Comparison of ENCODE assay signal across 8 mouse cellular contexts in the genomic region with DNA sequence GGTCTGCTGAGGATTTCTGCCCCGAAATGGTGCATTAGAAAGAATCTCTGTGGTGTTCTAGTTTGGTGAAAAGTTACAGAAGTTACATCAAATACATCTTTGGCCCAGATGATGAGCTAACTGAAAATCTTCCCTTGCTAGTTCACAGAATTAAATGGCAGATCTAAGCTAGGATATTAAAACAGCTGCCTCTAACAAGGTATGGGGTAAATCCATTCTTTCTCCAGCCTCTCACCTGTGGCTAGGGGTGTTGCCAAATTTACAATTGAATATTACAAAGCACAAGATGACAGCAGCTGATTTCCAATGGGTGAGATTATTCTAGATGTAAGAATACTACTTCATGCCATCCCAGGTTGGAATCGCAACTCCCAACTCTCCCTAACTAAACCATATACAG. TPM values are rescaled to one million over a fixed set of nuclear protein-coding genes. Genes with fewer than 3 reads are reported as not detected.
A peak's percentile ranks its signal among the peaks of the same experiment; 100 is the strongest.
DNase-seq lines count a peak whose midpoint lies in the region; ATAC-seq and TF ChIP-seq lines count a peak whose summit lies in the region.

A gene (plus strand): TSS at position 301 of the 400 bp plus-strand sequence.

- peak within 1 kb of the TSS; percentile 85 for H3K4me2 ChIP-seq in forebrain, embryonic 13.5 days
- H3K4me2 ChIP-seq in hindbrain, embryonic 11.5 days (replicated peaks; ENCODE audit: low read depth, low read length): peak within 1 kb of the TSS; percentile 66
- H3K4me2 ChIP-seq in liver, embryonic 13.5 days: peak within 1 kb of the TSS; percentile 86
- H3K4me2 ChIP-seq in stomach, postnatal 0 days (replicated peaks; ENCODE audit: low read depth): peak within 1 kb of the TSS; percentile 83

- H3K4me3 ChIP-seq in cerebellum, adult 2 months (replicated peaks; ENCODE audit: insufficient read depth, low read depth, low read length): peak within 1 kb of the TSS; percentile 89
- peak within 1 kb of the TSS; percentile 95 to 97 for H3K4me3 ChIP-seq in ES-E14 (ENCODE audit: insufficient read depth in 1 of 2, low read depth in 1 of 2, low read length in 2 of 2, poor library complexity in 1 of 2, severe bottlenecking in 1 of 2)
- peak within 1 kb of the TSS; percentile 97 for H3K4me3 ChIP-seq in forebrain, embryonic 13.5 days
- peak within 1 kb of the TSS; percentile 97 for H3K4me3 ChIP-seq in hindbrain, embryonic 11.5 days (ENCODE audit: low read depth, low read length)
- peak within 1 kb of the TSS; percentile 98 for H3K4me3 ChIP-seq in liver, embryonic 13.5 days (replicated peaks)
- H3K4me3 ChIP-seq in stomach, postnatal 0 days (ENCODE audit: low read depth, low read length): peak within 1 kb of the TSS; percentile 97

- H3K9me3 ChIP-seq in ES-E14 (ENCODE audit: control insufficient read depth, insufficient read depth, low read depth, low read length): no peaks in the 10 kb centered on the region
- H3K9me3 ChIP-seq in forebrain, embryonic 13.5 days (replicated peaks): no peaks in the 10 kb centered on the region
- no peaks in the 10 kb centered on the region for H3K9me3 ChIP-seq in hindbrain, embryonic 11.5 days (ENCODE audit: control insufficient read depth, low read length)
- no peaks in the 10 kb centered on the region for H3K9me3 ChIP-seq in liver, embryonic 13.5 days (replicated peaks)
- no peaks in the 10 kb centered on the region for H3K9me3 ChIP-seq in stomach, postnatal 0 days (ENCODE audit: control insufficient read depth, low read length)

- TF ChIP-seq EP300 in stomach, postnatal 0 days (optimal IDR thresholded peaks at IDR 0.05): no peak

- H3K27ac ChIP-seq in cerebellum, adult 2 months (ENCODE audit: insufficient read depth, low read length): peak within 1 kb of the TSS; percentile 77
- peak within 1 kb of the TSS; percentile 93 for H3K27ac ChIP-seq in ES-E14 (ENCODE audit: insufficient read depth, low read depth, low read length, poor library complexity, severe bottlenecking)
- H3K27ac ChIP-seq in forebrain, embryonic 13.5 days: peak within 1 kb of the TSS; percentile 98
- peak within 1 kb of the TSS; percentile 96 for H3K27ac ChIP-seq in hindbrain, embryonic 11.5 days (ENCODE audit: low read depth, low read length)
- H3K27ac ChIP-seq in liver, embryonic 13.5 days: peak within 1 kb of the TSS; percentile 95
- peak within 1 kb of the TSS; percentile 99 for H3K27ac ChIP-seq in stomach, postnatal 0 days (replicated peaks)

- no peaks in the 10 kb centered on the region for H3K36me3 ChIP-seq in ES-E14 (ENCODE audit: control insufficient read depth, insufficient read depth, low read length, poor library complexity, severe bottlenecking)
- no peaks in the 10 kb centered on the region for H3K36me3 ChIP-seq in forebrain, embryonic 13.5 days (ENCODE audit: poor library complexity, severe bottlenecking)
- no peaks in the 10 kb centered on the region for H3K36me3 ChIP-seq in hindbrain, embryonic 11.5 days (ENCODE audit: control insufficient read depth, insufficient read depth, low read length)
- no peaks in the 10 kb centered on the region for H3K36me3 ChIP-seq in liver, embryonic 13.5 days
- H3K36me3 ChIP-seq in stomach, postnatal 0 days (ENCODE audit: control insufficient read depth, insufficient read depth, low read length): no peaks in the 10 kb centered on the region

- peak within 1 kb of the TSS; percentile 99 for H3K9ac ChIP-seq in ES-E14 (ENCODE audit: insufficient read depth, low read depth, low read length, poor library complexity, severe bottlenecking)
- H3K9ac ChIP-seq in forebrain, embryonic 13.5 days: peak within 1 kb of the TSS; percentile 98
- H3K9ac ChIP-seq in hindbrain, embryonic 11.5 days (ENCODE audit: low read depth, low read length): peak within 1 kb of the TSS; percentile 99
- peak within 1 kb of the TSS; percentile 99 for H3K9ac ChIP-seq in liver, embryonic 13.5 days
- H3K9ac ChIP-seq in stomach, postnatal 0 days (ENCODE audit: low read length): peak within 1 kb of the TSS; percentile 99

- no peaks in the 10 kb centered on the region for H3K27me3 ChIP-seq in cerebellum, adult 2 months (ENCODE audit: control insufficient read depth, insufficient read depth, low read length)
- no peaks in the 10 kb centered on the region for H3K27me3 ChIP-seq in forebrain, embryonic 13.5 days
- no peaks in the 10 kb centered on the region for H3K27me3 ChIP-seq in hindbrain, embryonic 11.5 days (ENCODE audit: control insufficient read depth, insufficient read depth, low read length)
- no peaks in the 10 kb centered on the region for H3K27me3 ChIP-seq in liver, embryonic 13.5 days
- H3K27me3 ChIP-seq in stomach, postnatal 0 days (ENCODE audit: control insufficient read depth, insufficient read depth, low read length): no peaks in the 10 kb centered on the region

- WGBS in cerebellum, adult 2 months: 47% methylated on average over 2 of the region's 2 CpGs
- WGBS in forebrain, embryonic 13.5 days: 31% methylated on average over 2 of the region's 2 CpGs
- 39% methylated on average over 2 of the region's 2 CpGs for WGBS in hindbrain, embryonic 11.5 days
- 56% methylated on average over 2 of the region's 2 CpGs for WGBS in liver, embryonic 13.5 days (ENCODE audit: insufficient replicate concordance)
- 41% methylated on average over 2 of the region's 2 CpGs for WGBS in stomach, postnatal 0 days

- peaks cover 7% of the 10 kb centered on the region; the same call in 1 of the 2 replicates for H3K4me1 ChIP-seq in cerebellum, adult 2 months (ENCODE audit: control insufficient read depth, insufficient read depth, low read length)
- H3K4me1 ChIP-seq in ES-E14 (ENCODE audit: control insufficient read depth in 2 of 2, insufficient read depth in 2 of 2, low read length in 2 of 2, poor library complexity in 1 of 2): peaks cover 1 to 2% of the 10 kb centered on the region in 2 experiments; a peak in 2 of 4 replicates
- H3K4me1 ChIP-seq in forebrain, embryonic 13.5 days: peaks cover 33% of the 10 kb centered on the region
- H3K4me1 ChIP-seq in hindbrain, embryonic 11.5 days (replicated peaks; ENCODE audit: control insufficient read depth, insufficient read depth, low read length): no peaks in the 10 kb centered on the region
- H3K4me1 ChIP-seq in liver, embryonic 13.5 days (replicated peaks): peaks cover 39% of the 10 kb centered on the region
- H3K4me1 ChIP-seq in stomach, postnatal 0 days (replicated peaks; ENCODE audit: control insufficient read depth, insufficient read depth): no peaks in the 10 kb centered on the region

- in situ Hi-C loops in ES-E14 (cut with MboI; ENCODE audit: low sequenced_read_pairs in 2 of 2, unreplicated experiment in 2 of 2): no loop called here

- TF ChIP-seq CTCF in cerebellum, adult 2 months (IDR thresholded peaks at IDR 0.05; ENCODE audit: borderline replicate concordance, insufficient read depth, low read depth, low read length): no peak
- TF ChIP-seq CTCF in stomach, postnatal 0 days (IDR thresholded peaks at IDR 0.05; ENCODE audit: low read depth): no peak

- TF ChIP-seq POLR2A in cerebellum, adult 2 months (IDR thresholded peaks at IDR 0.05; ENCODE audit: borderline replicate concordance, insufficient read depth, low read length): no peak

- no peak for DNase-seq in cerebellum, adult 2 months
- no peak for DNase-seq in cerebellum, adult 11-12 months
- DNase-seq in ES-E14 (ENCODE audit: low read depth, low spot score): no peak
- DNase-seq in hindbrain, embryonic 11.5 days (ENCODE audit: low spot score): no peak
- DNase-seq in liver, embryonic 13.5 days: no peak
- DNase-seq in stomach, postnatal 0 days (ENCODE audit: low spot score): no peak
- DNase-seq in kidney, adult 11 months: no peak

- no peak for ATAC-seq in forebrain, embryonic 13.5 days
- ATAC-seq in hindbrain, embryonic 11.5 days (ENCODE audit: low FRiP score): no peak
- no peak for ATAC-seq in liver, embryonic 13.5 days (ENCODE audit: low read depth)
- no peak for ATAC-seq in stomach, postnatal 0 days (ENCODE audit: low FRiP score, low TSS enrichment)

TF ChIP-seq in ES-E14, 5 proteins besides CTCF, POLR2A, EP300 and RAD21:
- TF ChIP-seq MAFK (IDR thresholded peaks at IDR 0.05; ENCODE audit: insufficient read depth, low read depth, low read length) (no peak), HCFC1 (IDR thresholded peaks at IDR 0.05; ENCODE audit: borderline replicate concordance, insufficient read depth, low read length) (no peak), ZC3H11A (IDR thresholded peaks at IDR 0.05; ENCODE audit: borderline replicate concordance, low read depth, low read length) (no peak), CHD2 (IDR thresholded peaks at IDR 0.05; ENCODE audit: low read depth, low read length) (no peak), ZNF384 (IDR thresholded peaks at IDR 0.05; ENCODE audit: low read depth, low read length) (no peak)

RNA-seq across cellular contexts. Expression of the gene that starts here (rescaled TPM):
- polyA plus RNA-seq in cerebellum, adult 2 months (2012; rRNA removed): 111 and 112 TPM in 2 replicates
- 91.0 and 123 TPM in 2 replicates for total RNA-seq in ES-E14 (2012; rRNA removed)
- polyA plus RNA-seq in forebrain, embryonic 13.5 days (2015; fragmentation: Nextera tagmentation; extraction: Ambion mirVana): 179 TPM in 2 replicates
- 169 and 178 TPM in 2 replicates for polyA plus RNA-seq in hindbrain, embryonic 11.5 days (2014; fragmentation: Nextera tagmentation; extraction: Ambion mirVana)
- 75.4 and 87.7 TPM in 2 replicates for polyA plus RNA-seq in liver, embryonic 13.5 days (2015; fragmentation: Nextera tagmentation; extraction: Ambion mirVana)
- 61.1 and 67.9 TPM in 2 replicates for polyA plus RNA-seq in stomach, postnatal 0 days (2015; fragmentation: Nextera tagmentation; extraction: Ambion mirVana)
